Mouse (Mus musculus) cerebellum, adult 2 months (tissue): ENCODE data around the gene Trip4. TPM values are rescaled to one million over a fixed set of nuclear protein-coding genes. Genes with fewer than 3 reads are reported as not detected.

ENCODE experiments used
- DNase-seq, 2 experiments: peaks; one replicate each; pipeline ENCODE4 v3.0.0; 2021
- H3K27ac ChIP-seq: fragments of 200-500 bp; 2 replicates; pipeline ENCODE4 v1.5.1; 2012; ENCODE audit warnings: low read length, control low read depth, inconsistent platforms; ENCODE audit not compliant: insufficient read depth
- H3K27me3 ChIP-seq: fragments of 200-500 bp; 2 replicates; pipeline ENCODE4 v1.6.1; 2012; ENCODE audit warnings: inconsistent platforms, mild to moderate bottlenecking, low read length, moderate library complexity; ENCODE audit not compliant: control insufficient read depth, insufficient read depth
- H3K4me1 ChIP-seq: fragments of 200-500 bp; 2 replicates; pipeline ENCODE4 v1.6.1; 2011; ENCODE audit warnings: low read length; ENCODE audit not compliant: control insufficient read depth, insufficient read depth
- H3K4me3 ChIP-seq: fragments of 200-500 bp; replicated peaks from 2 replicates; pipeline ENCODE3; 2011; ENCODE audit warnings: mild to moderate bottlenecking, low read depth, low read length, control low read depth; ENCODE audit not compliant: insufficient read depth
- CTCF ChIP-seq: fragments of 200-500 bp; IDR thresholded peaks from 2 replicates; pipeline ENCODE4 v1.5.1; 2011; ENCODE audit warnings: low read depth, mild to moderate bottlenecking, control low read depth, low read length, moderate library complexity, borderline replicate concordance; ENCODE audit not compliant: insufficient read depth
- POLR2A ChIP-seq: fragments of 200-500 bp; IDR thresholded peaks from 2 replicates; pipeline ENCODE4 v1.6.1; 2011; ENCODE audit warnings: low read length, control low read depth, borderline replicate concordance; ENCODE audit not compliant: insufficient read depth
- WGBS: fragments of 180-500 bp; shearing (Covaris S2); methylation state at CpG from one replicate; pipeline ENCODE4 v1.1.7; 2018; 5-methylcytosine and 5-hydroxymethylcytosine counted together
- polyA plus RNA-seq: library from polyadenylated mRNA; depleted of rRNA; stranded (reverse); fragments of >200 nt; gene quantifications from 2 replicates; pipeline ENCODE4 v1.2.3, GENCODE M21; 2012; rRNA removed

Gene Trip4
- polyA plus RNA-seq: 20.4 and 24.5 TPM in 2 replicates

DNA sequence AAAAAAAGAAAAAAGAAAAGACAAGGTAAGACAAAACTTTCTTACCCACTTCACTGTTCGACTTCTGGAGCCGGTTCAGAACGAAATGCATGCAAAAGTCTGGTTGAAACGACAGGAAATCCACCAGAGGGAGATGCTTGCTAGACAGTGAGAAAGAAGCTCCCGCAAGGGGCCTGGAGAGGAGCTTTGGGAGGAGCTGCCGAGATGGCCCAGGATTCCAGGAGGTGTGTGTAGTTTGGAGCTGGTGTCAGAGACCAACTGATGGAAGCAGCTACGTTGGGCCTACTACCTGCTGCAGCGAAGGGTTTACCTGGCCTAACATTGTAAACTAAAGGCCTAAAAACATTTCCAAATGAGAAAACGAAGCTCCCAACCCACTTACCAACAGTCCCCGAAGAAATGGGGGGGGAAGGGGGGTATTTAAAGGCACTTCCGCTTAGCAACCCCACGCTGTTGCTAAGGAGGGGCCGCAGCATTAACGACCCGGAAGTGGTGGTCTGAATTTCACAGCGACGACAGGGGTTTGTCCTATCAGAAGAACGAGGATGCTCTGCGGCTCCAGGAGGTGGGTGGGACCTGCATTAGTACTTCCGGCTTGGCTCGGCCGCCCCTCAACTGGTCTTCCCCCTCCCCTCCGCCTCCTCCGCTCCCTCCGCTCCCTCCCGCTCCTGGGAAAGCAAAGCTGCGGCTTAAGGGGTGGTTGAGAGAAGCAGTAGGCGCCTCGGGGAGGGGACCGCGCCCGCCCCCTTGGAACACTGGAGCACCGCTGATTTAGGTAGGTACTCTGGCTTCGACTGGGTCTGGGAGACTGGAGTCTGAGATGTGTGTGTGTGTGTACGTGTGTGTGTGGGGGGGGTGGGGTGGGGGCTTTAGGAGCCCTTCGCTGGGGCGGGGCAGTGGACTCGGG, at the start of gene Trip4, which contains the start of gene Csnk1g1:
Gene Trip4, minus strand, starts transcription at position 401 of the 907 bp plus-strand sequence.
Gene Csnk1g1, plus strand, starts transcription at position 531 of the 907 bp plus-strand sequence.
- Histone ChIP-seq H3K4me1 (no peaks in the 10 kb centered on the region), H3K27me3 (no peaks in the 10 kb centered on the region), H3K4me3 (peak within 1 kb of the TSS; percentile 93), H3K27ac (peak within 1 kb of the TSS; percentile 64)
- DNase-seq: peak; percentile 94 to 98
- TF ChIP-seq POLR2A: peak; percentile 39; the same call in 1 of the 2 replicates
- TF ChIP-seq CTCF: 0 out of 2 replicates have a peak, but pooled peaks have one; percentile 27
- under 1% methylated on average over 38 of the region's 38 CpGs for WGBS

DNA sequence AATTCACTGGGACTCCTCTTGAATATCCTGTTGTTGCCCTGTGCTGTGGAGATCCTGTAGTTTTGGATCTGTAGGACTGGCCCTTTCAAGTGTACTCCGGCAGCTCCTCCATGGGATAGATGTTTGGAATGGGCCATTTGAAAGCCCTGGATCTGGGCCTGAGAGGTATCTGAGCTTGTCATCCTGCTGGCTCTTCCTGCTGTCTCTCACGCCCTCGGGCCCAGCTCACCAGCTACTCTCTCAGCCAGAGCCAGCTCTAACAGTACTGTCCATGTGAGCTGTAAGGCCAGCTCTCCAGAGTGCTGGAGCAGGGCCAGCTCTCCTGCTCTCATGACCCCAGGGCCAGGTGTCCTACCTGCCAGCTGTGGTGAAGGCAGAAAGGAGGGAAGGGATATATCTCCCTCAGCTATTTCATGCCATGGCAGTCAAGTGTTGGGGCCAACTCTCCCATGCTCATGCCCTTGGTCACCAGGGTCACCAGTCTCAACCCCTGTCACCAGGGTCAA, 42.5 kb upstream of the Trip4 start:
- DNase-seq: peak; percentile 15 to 16
- 10% methylated on average over 3 of the region's 3 CpGs for WGBS
- Histone ChIP-seq H3K4me3 (no peak overlapping the region), H3K27me3 (no peaks in the 10 kb centered on the region), H3K4me1 (peaks cover 4% of the 10 kb centered on the region), H3K27ac (no peak overlapping the region)
- TF ChIP-seq CTCF: no peak
- TF ChIP-seq POLR2A: no peak

DNA sequence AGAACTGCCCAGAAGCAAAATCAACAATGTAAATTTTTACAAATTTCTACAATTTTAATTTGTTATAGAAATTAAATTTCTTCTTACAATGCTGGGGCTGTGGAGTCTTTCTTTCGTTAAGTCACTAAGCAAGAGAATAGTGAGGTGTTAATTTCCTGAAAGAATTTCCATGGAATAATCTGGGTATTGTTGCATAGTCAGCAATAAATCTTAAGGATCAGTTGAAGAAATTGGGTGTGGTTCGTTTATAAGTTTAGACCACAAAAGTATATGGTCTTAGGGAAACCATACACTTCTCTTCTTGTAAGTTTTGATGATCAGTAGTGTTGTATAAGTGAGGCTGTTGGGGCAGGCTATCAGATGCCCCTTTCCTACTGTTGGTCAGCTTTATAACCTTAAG, 29.0 kb upstream of the Trip4 start:
- 95% methylated on average over 2 of the region's 2 CpGs for WGBS
- no peaks in the 10 kb centered on the region for H3K27me3 ChIP-seq
- no peak for DNase-seq
- TF ChIP-seq CTCF (no peak), POLR2A (no peak)
- no peak overlapping the region for H3K27ac ChIP-seq
- H3K4me1 ChIP-seq: no peaks in the 10 kb centered on the region
- no peak overlapping the region for H3K4me3 ChIP-seq

DNA sequence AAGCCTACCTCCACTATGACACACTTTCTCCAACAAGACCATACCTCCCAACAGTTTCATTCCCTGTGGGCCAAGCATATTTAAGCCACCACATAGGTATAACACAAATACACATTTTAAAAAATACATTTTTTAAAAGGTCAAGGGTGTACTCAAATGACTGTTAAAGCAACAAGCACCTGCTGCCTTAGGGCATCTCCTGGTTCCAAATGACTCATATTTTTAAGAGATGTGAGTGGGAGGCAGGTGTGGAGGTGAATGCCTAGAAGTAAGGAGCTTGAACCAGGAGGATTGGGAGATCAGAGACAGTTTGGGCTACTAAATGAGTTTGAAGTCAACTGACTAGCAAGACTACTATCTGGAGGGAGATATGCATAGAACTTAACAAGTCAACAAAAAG, 21.2 kb upstream of the Trip4 start:
- no peak for TF ChIP-seq POLR2A
- H3K4me1 ChIP-seq: peaks cover 4% of the 10 kb centered on the region; the same call in 1 of the 2 replicates

DNA sequence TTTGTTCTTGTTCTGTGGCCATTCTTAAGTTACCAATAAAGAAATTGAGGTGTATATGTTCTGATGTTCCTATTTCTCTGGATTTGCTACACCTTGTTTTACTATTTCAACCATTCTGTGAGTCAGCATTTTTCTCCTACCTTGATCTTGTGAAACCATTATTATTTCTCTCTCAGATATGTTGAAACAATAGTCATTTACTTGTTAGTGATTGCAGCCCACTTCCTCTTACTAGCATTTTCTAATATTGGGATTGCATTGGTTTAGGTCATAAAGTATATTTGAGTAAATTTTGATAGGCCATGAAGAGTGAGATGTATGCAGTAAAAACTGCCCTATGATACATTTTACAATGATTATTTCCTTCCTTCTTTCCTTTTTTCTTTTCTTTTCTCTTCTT, 19.9 kb upstream of the Trip4 start:
- no peak for TF ChIP-seq CTCF
- TF ChIP-seq POLR2A: no peak
- no peaks in the 10 kb centered on the region for H3K27me3 ChIP-seq
- DNase-seq: no peak
- no peak overlapping the region for H3K27ac ChIP-seq
- H3K4me3 ChIP-seq: no peak overlapping the region
- peaks cover 4% of the 10 kb centered on the region; the same call in 1 of the 2 replicates for H3K4me1 ChIP-seq

More for the DNA sequence above, 21.2 kb upstream of the Trip4 start:
- Histone ChIP-seq H3K27me3 (no peaks in the 10 kb centered on the region), H3K27ac (no peak overlapping the region), H3K4me3 (no peak overlapping the region)
- no peak for DNase-seq

DNA sequence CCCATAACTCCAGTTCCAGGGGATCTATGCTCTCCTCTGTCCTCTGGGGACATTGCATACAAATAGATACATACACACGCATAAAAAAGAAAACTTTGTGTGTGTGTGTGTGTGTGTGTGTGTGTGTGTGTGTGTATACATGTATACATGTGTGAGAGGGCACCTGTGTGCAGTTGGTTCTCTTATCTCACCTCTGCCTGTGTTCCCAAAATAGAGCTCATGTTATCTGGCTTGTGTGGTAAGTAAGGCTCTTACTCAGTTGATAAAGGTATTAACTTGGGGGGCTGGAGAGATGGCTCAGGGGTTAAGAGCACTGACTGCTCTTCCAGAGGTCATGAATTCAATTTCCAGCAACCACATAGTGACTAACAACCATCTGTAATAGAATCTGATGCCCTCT, 8.4 kb upstream of the Trip4 start:
- H3K4me1 ChIP-seq: peaks cover 8% of the 10 kb centered on the region; the same call in 1 of the 2 replicates
- H3K27me3 ChIP-seq: no peaks in the 10 kb centered on the region
- no peak overlapping the region for H3K27ac ChIP-seq
- 72% methylated on average over 1 of the region's 1 CpGs for WGBS
- no peak for DNase-seq
- no peak overlapping the region for H3K4me3 ChIP-seq
- TF ChIP-seq POLR2A: no peak
- TF ChIP-seq CTCF: no peak

DNA sequence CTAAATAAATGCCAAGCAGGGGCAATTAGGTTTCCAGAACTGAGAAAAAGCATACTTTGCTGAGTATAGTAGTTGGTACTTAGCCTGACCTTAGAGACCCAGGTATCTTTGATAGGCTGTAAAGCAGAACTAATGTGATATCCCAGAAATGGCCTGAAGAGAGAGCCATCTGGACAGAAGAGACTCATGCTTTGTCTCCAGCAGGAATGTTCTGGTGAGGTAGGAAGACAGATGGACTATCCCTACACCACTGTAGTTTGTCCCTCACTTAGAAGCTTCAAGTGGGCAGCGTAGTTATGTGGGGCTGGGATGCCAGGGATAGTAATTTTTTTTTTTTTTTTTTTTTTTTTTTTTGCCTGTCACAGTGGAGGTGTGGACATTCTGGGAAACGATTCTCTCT, 5.4 kb upstream of the Trip4 start:
- no peaks in the 10 kb centered on the region for H3K27me3 ChIP-seq
- TF ChIP-seq POLR2A: no peak
- TF ChIP-seq CTCF: peak; percentile 31; the same call in 1 of the 2 replicates
- H3K4me1 ChIP-seq: peaks cover 8% of the 10 kb centered on the region; the same call in 1 of the 2 replicates
- WGBS: 6% methylated on average over 2 of the region's 2 CpGs
- no peak overlapping the region for H3K4me3 ChIP-seq
- H3K27ac ChIP-seq: peak overlapping the region; percentile 59; the same call in 1 of the 2 replicates
- peak; percentile 38 to 83 for DNase-seq
